Mouse (Mus musculus): ENCODE data around the gene Ccdc114. TPM values are rescaled to one million over a fixed set of nuclear protein-coding genes. Genes with fewer than 3 reads are reported as not detected.
"Not testable (repeated sequence)": the region's sequence is repeated elsewhere in the genome, so short reads cannot be mapped to it uniquely, and the experiment has no call there.

Ccdc114 gene
- 2.3 and 5.3 TPM in 2 replicates for total RNA-seq (2014; fragmentation: Nextera tagmentation)
- 4.1 and 4.6 TPM in 2 replicates for total RNA-seq (2017)

DNA sequence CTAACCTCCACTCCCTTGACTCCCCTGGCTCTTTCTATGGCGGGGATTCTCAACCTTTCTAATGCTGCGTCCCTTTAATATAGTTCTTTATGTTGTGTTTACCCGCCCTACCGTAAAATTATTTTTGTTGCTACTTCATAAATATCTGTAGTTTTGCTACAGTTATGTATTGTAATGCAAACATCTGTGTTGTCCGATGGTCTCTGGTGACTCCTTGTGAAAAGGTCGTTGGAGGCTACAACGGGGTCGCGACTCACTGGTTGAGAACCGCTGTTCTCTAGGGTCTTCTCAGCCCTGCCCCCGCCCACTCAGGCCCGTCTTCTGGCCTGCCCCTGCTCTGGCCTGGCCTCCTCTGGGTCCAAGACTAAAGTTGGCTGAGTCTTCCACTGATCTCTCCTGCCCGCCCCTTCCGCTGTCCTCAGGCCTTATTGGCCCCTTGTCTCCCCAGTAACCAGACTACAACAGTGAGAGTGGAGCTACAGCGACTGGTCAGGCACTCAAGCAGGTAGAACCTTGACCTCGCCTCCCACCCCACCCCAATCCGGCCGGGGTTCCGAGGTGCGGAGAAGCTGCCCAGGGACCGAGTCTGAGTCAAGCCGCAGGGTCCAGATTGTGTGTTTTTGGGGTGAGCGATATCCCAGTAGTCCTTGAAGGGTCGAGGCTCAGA lies at the start of gene Ccdc114:
Gene Ccdc114 (plus strand): TSS at position 311 of the 667 bp plus-strand sequence.
- ATAC-seq (replicated peaks; ENCODE audit: low FRiP score, low TSS enrichment, poor library complexity, severe bottlenecking): peak; percentile 54

GRCm38 (mm10) chr7:45876895-45877294 lies 47.0 kb upstream of the Ccdc114 start:
- no peak for ATAC-seq (replicated peaks; ENCODE audit: low FRiP score, low TSS enrichment, poor library complexity, severe bottlenecking)

DNA sequence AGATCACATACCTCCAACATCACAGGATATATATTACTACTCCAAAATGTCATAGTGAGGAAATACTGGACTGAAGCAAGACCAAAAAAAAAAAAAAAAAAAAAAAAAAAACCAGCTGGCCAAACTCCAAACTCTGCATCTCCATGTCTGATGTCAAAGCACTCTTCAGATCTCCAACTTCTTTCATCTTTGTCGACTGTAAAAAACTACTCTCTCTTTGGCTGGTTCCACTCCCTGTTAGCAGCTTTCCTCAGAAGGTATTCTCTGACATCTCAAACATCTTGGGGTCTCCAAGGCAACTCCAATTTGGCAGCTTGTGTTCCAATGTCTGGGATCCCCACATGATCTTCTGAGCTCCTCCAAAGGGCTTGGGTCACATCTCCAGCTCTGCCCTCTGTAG lies 45.6 kb upstream of the Ccdc114 start, which contains the start of gene Grin2d:
Gene Grin2d (minus strand): TSS at position 101 of the 400 bp plus-strand sequence.
- not testable (repeated sequence) for ATAC-seq (replicated peaks; ENCODE audit: low FRiP score, low TSS enrichment, poor library complexity, severe bottlenecking)

- no peak for ATAC-seq (replicated peaks; ENCODE audit: low FRiP score, low TSS enrichment, poor library complexity, severe bottlenecking)
These were observed 43.3 kb upstream of the Ccdc114 start for GRCm38 (mm10) chr7:45880531-45880930.

- no peak for ATAC-seq (replicated peaks; ENCODE audit: low FRiP score, low TSS enrichment, poor library complexity, severe bottlenecking)
These were observed 42.9 kb upstream of the Ccdc114 start for GRCm38 (mm10) chr7:45881011-45881410.

DNA sequence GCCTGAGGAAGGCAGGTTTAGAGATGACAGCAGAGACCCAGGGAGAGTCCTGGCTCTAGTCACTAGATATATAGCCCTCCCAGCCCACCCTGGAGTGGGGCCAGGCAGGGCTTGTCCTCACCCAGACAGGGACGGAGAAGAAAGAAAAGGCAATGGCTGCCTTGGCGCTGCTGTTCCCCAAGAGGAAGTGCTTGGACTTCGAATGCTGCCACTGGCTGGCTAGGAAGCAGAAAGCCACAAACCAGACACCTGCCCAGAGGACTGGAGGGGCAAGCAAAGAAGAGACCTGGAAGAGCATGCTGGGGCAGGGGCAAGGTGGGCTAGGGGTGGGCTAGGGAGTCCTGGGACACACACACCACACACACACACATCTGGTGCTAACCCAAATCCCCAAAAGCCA lies 36.6 kb upstream of the Ccdc114 start:
- no peak for ATAC-seq (replicated peaks; ENCODE audit: low FRiP score, low TSS enrichment, poor library complexity, severe bottlenecking)

GRCm38 (mm10) chr7:45892651-45893050 lies 31.2 kb upstream of the Ccdc114 start:
- ATAC-seq (replicated peaks; ENCODE audit: low FRiP score, low TSS enrichment, poor library complexity, severe bottlenecking): no peak

GRCm38 (mm10) chr7:45895931-45896516 lies 27.8 kb upstream of the Ccdc114 start:
- peak; percentile 15 for ATAC-seq (replicated peaks; ENCODE audit: low FRiP score, low TSS enrichment, poor library complexity, severe bottlenecking)

- ATAC-seq (replicated peaks; ENCODE audit: low FRiP score, low TSS enrichment, poor library complexity, severe bottlenecking): peak; percentile 82
These were observed 27.2 kb upstream of the Ccdc114 start, which contains the start of the genes Syngr4 and Tmem143 for GRCm38 (mm10) chr7:45896517-45897257. TSS of gene Syngr4 (minus strand) at chr7:45896714. TSS of gene Tmem143 (plus strand) at chr7:45896941.

DNA sequence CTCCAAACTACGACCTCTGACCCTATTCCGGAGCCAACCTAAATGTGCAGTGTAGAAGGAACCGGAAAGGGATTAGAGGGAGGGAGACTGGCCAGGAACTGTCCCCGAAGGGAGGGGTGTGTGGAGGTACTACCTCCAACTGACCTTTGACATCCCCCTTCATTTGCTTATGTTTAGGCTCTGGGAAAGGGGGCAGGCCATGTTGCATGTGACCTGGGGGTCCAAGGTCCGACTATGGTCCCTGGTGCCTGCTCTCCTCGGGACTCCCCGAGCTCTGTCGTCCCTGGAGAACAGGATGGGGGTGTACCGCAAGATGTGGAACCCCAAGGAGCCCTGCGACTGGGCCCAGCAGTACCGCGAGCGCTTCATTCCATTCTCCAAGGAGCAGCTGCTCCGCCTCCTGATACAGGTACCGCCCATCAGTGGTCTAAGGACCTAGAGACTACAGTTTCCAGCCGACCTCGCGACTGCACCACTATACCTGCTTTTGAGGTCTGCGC lies 26.6 kb upstream of the Ccdc114 start:
- peak; percentile 55 for ATAC-seq (replicated peaks; ENCODE audit: low FRiP score, low TSS enrichment, poor library complexity, severe bottlenecking)

DNA sequence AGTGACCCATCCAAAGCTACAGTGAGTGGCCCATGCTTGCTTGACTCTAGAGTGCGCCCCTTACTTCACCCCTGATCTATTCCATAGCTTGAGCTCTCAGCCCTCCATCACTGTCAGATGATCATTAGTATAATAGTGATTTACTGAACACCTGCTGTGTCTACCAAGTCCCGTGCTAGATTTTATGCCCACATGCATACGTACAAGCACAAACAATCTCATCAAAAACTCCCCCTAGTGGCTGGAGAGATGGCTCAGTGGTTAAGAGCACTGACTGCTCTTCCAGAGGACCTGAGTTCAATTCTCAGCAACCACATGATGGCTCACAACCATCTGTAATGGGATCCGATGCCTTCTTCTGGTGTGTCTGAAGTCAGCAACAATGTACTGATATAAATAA lies 25.7 kb upstream of the Ccdc114 start:
- not testable (repeated sequence) for ATAC-seq (replicated peaks; ENCODE audit: low FRiP score, low TSS enrichment, poor library complexity, severe bottlenecking)

DNA sequence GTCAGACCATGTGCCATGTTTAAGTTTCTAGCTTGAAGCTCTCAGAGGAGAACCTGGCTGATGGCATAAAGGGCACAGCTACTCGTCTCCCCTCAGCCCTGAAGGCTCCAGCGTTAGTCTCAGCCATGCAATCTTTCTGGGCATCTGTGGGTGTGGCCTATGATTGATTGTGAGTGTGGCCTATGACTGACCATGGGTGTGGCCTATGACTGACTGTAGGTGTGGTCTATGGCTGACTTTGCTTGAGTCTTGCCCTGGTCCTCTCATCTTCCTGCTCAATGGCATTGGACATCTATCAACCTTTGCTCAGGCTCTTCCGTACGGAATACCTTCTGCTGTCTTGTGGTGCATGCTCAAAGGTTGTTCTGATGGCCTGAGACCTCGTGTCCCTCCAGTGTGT lies 22.3 kb upstream of the Ccdc114 start:
- ATAC-seq (replicated peaks; ENCODE audit: low FRiP score, low TSS enrichment, poor library complexity, severe bottlenecking): peak; percentile 80

- no peak for ATAC-seq (replicated peaks; ENCODE audit: low FRiP score, low TSS enrichment, poor library complexity, severe bottlenecking)
These were observed 21.3 kb upstream of the Ccdc114 start for GRCm38 (mm10) chr7:45902481-45903002.

GRCm38 (mm10) chr7:45906622-45907021 lies 17.2 kb upstream of the Ccdc114 start:
- ATAC-seq (replicated peaks; ENCODE audit: low FRiP score, low TSS enrichment, poor library complexity, severe bottlenecking): no peak

GRCm38 (mm10) chr7:45908384-45908783 lies 15.5 kb upstream of the Ccdc114 start:
- ATAC-seq (replicated peaks; ENCODE audit: low FRiP score, low TSS enrichment, poor library complexity, severe bottlenecking): no peak

GRCm38 (mm10) chr7:45909145-45909544 lies 14.7 kb upstream of the Ccdc114 start:
- ATAC-seq (replicated peaks; ENCODE audit: low FRiP score, low TSS enrichment, poor library complexity, severe bottlenecking): no peak

GRCm38 (mm10) chr7:45914067-45914466 lies 9.8 kb upstream of the Ccdc114 start:
- no peak for ATAC-seq (replicated peaks; ENCODE audit: low FRiP score, low TSS enrichment, poor library complexity, severe bottlenecking)

DNA sequence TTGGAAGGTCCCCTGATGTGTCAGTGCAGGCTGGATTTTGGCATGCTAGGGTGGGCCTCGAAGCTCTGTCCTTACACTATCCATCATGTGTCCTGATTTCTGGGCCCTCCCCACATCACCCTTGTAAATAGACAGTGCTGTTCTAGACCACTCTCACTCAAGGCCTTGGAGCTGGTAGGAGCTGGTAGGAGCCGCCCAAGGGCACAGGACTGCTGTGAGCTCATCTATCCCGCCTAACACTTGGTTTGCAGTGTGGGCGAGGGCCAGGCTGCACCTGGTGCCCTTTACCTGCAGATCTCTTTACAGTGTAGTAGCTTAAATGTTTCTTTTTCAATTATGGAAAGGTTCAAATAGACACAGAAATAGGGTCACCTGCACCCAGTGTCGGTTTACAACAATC lies 8.9 kb upstream of the Ccdc114 start:
- no peak for ATAC-seq (replicated peaks; ENCODE audit: low FRiP score, low TSS enrichment, poor library complexity, severe bottlenecking)

- peak; percentile 82 for ATAC-seq (replicated peaks; ENCODE audit: low FRiP score, low TSS enrichment, poor library complexity, severe bottlenecking)
These were observed 7.5 kb upstream of the Ccdc114 start for GRCm38 (mm10) chr7:45916056-45917003.
